Mouse (Mus musculus) G1E (cell line): ENCODE data around the gene Wdr93. TPM values are rescaled to one million over a fixed set of nuclear protein-coding genes. Genes with fewer than 3 reads are reported as not detected.

ENCODE experiments used
- ATAC-seq: 2 replicates; pipeline ENCODE4 v1.8.0; 2016; ENCODE audit warnings: mild to moderate bottlenecking; ENCODE audit not compliant: insufficient number of reproducible peaks, poor library complexity, low FRiP score, severe bottlenecking; ENCODE audit errors: extremely low read depth
- DNase-seq: peaks from one replicate; pipeline ENCODE4 v3.0.0; 2012; ENCODE audit warnings: low spot score
- H3K27me3 ChIP-seq: 2 replicates; pipeline ENCODE4 v1.6.1; 2012; ENCODE audit warnings: mild to moderate bottlenecking, low read length, inconsistent platforms; ENCODE audit not compliant: insufficient read depth
- H3K36me3 ChIP-seq: replicated peaks from 2 replicates; pipeline ENCODE3; 2012; ENCODE audit warnings: mild to moderate bottlenecking, inconsistent platforms
- H3K4me1 ChIP-seq: 2 replicates; pipeline ENCODE4 v1.6.1; 2012; ENCODE audit warnings: low read depth, low read length, inconsistent platforms, mixed read lengths; ENCODE audit not compliant: insufficient read depth
- H3K4me3 ChIP-seq: 2 replicates; pipeline ENCODE4 v1.5.1; 2012; ENCODE audit warnings: low read depth, mild to moderate bottlenecking, inconsistent platforms, low read length, moderate library complexity, mixed read lengths
- H3K9me3 ChIP-seq: replicated peaks from 2 replicates; pipeline ENCODE4 v1.6.1; 2012; ENCODE audit warnings: inconsistent platforms
- CTCF ChIP-seq: IDR thresholded peaks from 2 replicates; pipeline ENCODE4 v1.5.1; 2012; ENCODE audit warnings: low read depth, low read length, inconsistent platforms, mixed read lengths
- GATA1 ChIP-seq: IDR thresholded peaks from 2 replicates; pipeline ENCODE4 v1.6.1; 2012; ENCODE audit warnings: borderline replicate concordance, low read length, inconsistent platforms, mixed read lengths
- GATA2 ChIP-seq: IDR thresholded peaks from 2 replicates; pipeline ENCODE4 v1.6.1; 2012; ENCODE audit warnings: low read depth, low read length, inconsistent platforms, borderline replicate concordance
- POLR2AphosphoS5 ChIP-seq: IDR thresholded peaks from 2 replicates; pipeline ENCODE4 v1.6.1; 2012; ENCODE audit warnings: low read depth, low read length, inconsistent platforms; ENCODE audit not compliant: insufficient replicate concordance
- TAL1 ChIP-seq: conservative IDR thresholded peaks from 2 replicates; pipeline ENCODE4 v1.6.1; 2012; ENCODE audit warnings: low read depth, low read length, inconsistent platforms, mixed read lengths
- polyA plus RNA-seq: library from polyadenylated mRNA; stranded (reverse); fragments of >175 nt; gene quantifications from 2 replicates; pipeline ENCODE4 v1.2.3, GENCODE M21; 2012
- total RNA-seq, 2 experiments: library from RNA; stranded (forward) in 1 of 2; stranded (reverse) in 1 of 2; fragments of 200-1000 nt in 1 of 2; fragments of >200 nt in 1 of 2; fragmentation: Nextera tagmentation in 1 of 2; gene quantifications; 2 replicates each; pipeline ENCODE4 v1.2.3; 2014 to 2017

Wdr93 gene
- total and polyA plus RNA-seq, 3 experiments: 0.17 to 2.1 (median 0.55) TPM

DNA sequence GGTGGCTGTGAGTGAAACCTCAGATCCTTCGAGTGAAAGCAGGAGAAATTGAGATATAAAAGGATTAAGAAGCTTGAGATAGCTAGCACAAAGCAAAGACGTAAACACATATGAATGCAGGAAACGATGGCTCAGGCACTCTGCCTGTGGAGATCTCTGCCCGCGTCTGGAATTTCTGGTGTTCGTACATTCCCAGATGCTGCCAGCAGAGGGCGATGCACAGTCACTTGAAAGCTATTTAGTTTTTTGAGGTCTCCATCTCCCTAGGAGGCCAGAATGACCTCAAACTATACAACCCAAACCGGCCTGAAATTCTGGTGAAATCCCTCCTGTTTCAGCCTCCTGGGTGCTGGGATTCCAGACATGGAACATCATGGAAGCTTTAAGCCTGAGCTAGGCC is 56.1 kb downstream of the Wdr93 start:
- TF ChIP-seq GATA2 (no peak), CTCF (0 out of 2 replicates have a peak, but pooled peaks have one; percentile 34)
- H3K4me3 ChIP-seq: no peak overlapping the region
- H3K9me3 ChIP-seq: no peaks in the 10 kb centered on the region
- ATAC-seq (no peak), DNase-seq (peak; percentile 37)
- peaks cover 33% of the 10 kb centered on the region; the same call in 1 of the 2 replicates for H3K27me3 ChIP-seq
- no peaks in the 10 kb centered on the region for H3K36me3 ChIP-seq
- H3K4me1 ChIP-seq: no peaks in the 10 kb centered on the region

- no peaks in the 10 kb centered on the region for H3K36me3 ChIP-seq
- peaks cover 33% of the 10 kb centered on the region; the same call in 1 of the 2 replicates for H3K27me3 ChIP-seq
- no peaks in the 10 kb centered on the region for H3K9me3 ChIP-seq
- TF ChIP-seq GATA1: no peak
- no peak for TF ChIP-seq TAL1
- no peak for TF ChIP-seq POLR2AphosphoS5
- TF ChIP-seq GATA2: no peak
- TF ChIP-seq CTCF: no peak
- no peak for ATAC-seq
- no peak overlapping the region for H3K4me3 ChIP-seq
- no peak for DNase-seq
- H3K4me1 ChIP-seq: no peaks in the 10 kb centered on the region
Observed at GRCm38 (mm10) chr7:79799506-79799905, 56.5 kb downstream of the Wdr93 start.

DNA sequence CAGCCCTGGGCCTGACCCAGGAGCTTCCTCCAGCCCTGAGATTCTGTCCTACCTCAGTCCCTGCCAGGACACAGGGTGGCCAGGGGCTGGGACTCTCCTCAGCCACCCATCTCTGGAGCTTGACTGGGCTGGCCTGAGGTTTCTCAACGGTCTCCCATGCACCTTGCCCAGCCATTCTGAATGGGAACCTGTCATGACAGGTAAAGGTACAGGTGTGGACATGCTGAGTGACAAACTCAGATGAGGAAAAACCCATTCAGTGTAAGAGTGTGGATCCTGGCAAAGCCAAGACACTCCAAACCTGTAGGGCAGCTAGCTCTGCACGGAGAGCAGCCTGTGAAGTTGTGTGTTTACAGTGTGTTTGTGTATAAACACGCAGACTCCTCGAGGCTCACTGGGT is 57.4 kb downstream of the Wdr93 start:
- ATAC-seq: no peak
- H3K9me3 ChIP-seq: no peaks in the 10 kb centered on the region
- no peaks in the 10 kb centered on the region for H3K4me1 ChIP-seq
- no peak for DNase-seq
- H3K36me3 ChIP-seq: no peaks in the 10 kb centered on the region
- peaks cover 37% of the 10 kb centered on the region; the same call in 1 of the 2 replicates for H3K27me3 ChIP-seq
- no peak overlapping the region for H3K4me3 ChIP-seq
- TF ChIP-seq CTCF (no peak), GATA1 (no peak), GATA2 (no peak), TAL1 (no peak), POLR2AphosphoS5 (no peak)

GRCm38 (mm10) chr7:79801391-79801790 is 58.4 kb downstream of the Wdr93 start:
- TF ChIP-seq GATA1 (no peak), TAL1 (no peak), POLR2AphosphoS5 (no peak), CTCF (no peak), GATA2 (no peak)
- Histone ChIP-seq H3K4me3 (no peak overlapping the region), H3K27me3 (peaks cover 37% of the 10 kb centered on the region; the same call in 1 of the 2 replicates), H3K36me3 (no peaks in the 10 kb centered on the region), H3K4me1 (no peaks in the 10 kb centered on the region), H3K9me3 (no peaks in the 10 kb centered on the region)
- ATAC-seq (no peak), DNase-seq (no peak)

DNA sequence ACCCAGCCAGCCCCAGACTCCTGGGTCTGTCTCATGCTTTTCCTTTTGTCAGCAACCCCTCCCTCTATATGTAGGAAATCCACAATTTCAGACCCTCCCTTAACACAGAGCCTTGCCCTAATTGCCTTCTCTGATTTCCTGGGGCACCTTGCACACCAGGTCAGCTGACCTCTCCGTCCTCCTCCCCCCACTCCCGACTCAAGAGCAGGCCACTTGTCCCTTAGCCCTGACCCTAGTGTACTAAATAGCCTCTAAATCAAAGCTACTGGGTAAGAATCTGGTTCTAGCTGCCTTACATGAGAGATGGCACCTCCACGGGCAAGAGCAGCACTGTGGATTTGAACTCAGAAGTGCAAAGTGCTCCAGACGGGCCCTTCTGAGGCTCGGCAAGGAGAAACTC is 59.1 kb downstream of the Wdr93 start:
- DNase-seq (no peak), ATAC-seq (no peak)
- Histone ChIP-seq H3K9me3 (no peaks in the 10 kb centered on the region), H3K36me3 (no peaks in the 10 kb centered on the region), H3K27me3 (peaks cover 33% of the 10 kb centered on the region; the same call in 1 of the 2 replicates), H3K4me1 (no peaks in the 10 kb centered on the region), H3K4me3 (no peak overlapping the region)
- TF ChIP-seq GATA2 (no peak), GATA1 (no peak), TAL1 (no peak), CTCF (no peak), POLR2AphosphoS5 (no peak)

DNA sequence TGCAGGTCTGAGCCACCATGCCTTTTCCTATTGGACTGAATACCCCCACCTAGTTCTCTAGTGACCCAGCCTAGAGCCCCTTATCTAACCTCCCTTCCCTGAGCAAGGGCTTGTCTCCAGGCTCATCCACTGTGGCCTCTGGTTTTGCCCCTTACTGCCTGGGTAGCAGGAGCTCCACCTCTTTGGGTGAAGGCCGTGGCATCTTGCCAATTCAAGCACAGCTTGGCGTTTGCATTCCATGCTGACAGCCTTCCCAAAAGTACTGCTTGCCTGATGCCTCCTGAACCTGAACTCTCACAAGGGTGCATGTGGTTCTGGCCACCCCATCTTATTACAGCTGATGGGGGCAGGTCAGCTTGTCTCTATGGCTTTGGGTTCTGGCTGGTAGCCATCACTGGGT is 60.9 kb downstream of the Wdr93 start:
- Histone ChIP-seq H3K9me3 (no peaks in the 10 kb centered on the region), H3K4me3 (no peak overlapping the region), H3K36me3 (no peaks in the 10 kb centered on the region), H3K27me3 (peaks cover 30% of the 10 kb centered on the region; the same call in 1 of the 2 replicates), H3K4me1 (no peaks in the 10 kb centered on the region)
- TF ChIP-seq TAL1: no peak
- no peak for TF ChIP-seq CTCF
- no peak for TF ChIP-seq GATA2
- no peak for TF ChIP-seq POLR2AphosphoS5
- no peak for TF ChIP-seq GATA1
- DNase-seq (no peak), ATAC-seq (no peak)
